Mouse (Mus musculus) spleen, adult 2 months (tissue): ENCODE measurements around the gene Cdk5rap1.
"Not testable (repeated sequence)": the region's sequence is repeated elsewhere in the genome, so short reads cannot be mapped to it uniquely, and the experiment has no call there.

Source experiments
- CTCF ChIP-seq: fragments of 200-500 bp; IDR thresholded peaks from 2 replicates; pipeline ENCODE4 v1.5.1; 2011; ENCODE audit warnings: mild to moderate bottlenecking, inconsistent platforms; ENCODE audit not compliant: insufficient read depth, insufficient read length, insufficient replicate concordance; ENCODE audit errors: extremely low read depth
- POLR2A ChIP-seq: fragments of 200-500 bp; IDR thresholded peaks from 2 replicates; pipeline ENCODE4 v1.6.1; 2011; ENCODE audit warnings: low read depth, low read length, inconsistent platforms

DNA sequence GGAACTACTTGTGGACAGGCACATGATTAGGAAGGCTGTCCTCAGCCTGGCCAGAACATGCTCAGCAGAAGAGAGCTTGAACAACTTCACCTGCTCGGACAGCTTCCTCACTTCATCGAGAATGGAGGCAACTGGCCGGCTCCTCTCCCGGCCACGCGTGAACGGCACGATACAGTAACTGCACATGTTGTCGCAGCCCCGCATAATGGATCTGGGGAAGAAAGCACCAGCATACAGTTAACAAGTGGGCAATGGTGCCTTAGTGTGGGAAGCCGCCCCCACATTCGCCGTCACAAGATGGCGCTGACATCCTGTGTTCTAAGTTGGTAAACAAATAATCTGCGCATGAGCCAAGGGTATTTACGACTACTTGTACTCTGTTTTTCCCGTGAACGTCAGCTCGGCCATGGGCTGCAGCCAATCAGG is 18.8 kb downstream of the Cdk5rap1 start:
- not testable (repeated sequence) for TF ChIP-seq POLR2A, CTCF
